Mouse (Mus musculus) spleen, adult 2 months (tissue): ENCODE measurements around the gene Fam118b.
A peak's percentile ranks its signal among the peaks of the same experiment; 100 is the strongest.

ENCODE experiments used
- CTCF ChIP-seq: fragments of 200-500 bp; IDR thresholded peaks from 2 replicates; pipeline ENCODE4 v1.5.1; 2011; ENCODE audit warnings: mild to moderate bottlenecking, inconsistent platforms; ENCODE audit not compliant: insufficient read depth, insufficient read length, insufficient replicate concordance; ENCODE audit errors: extremely low read depth
- POLR2A ChIP-seq: fragments of 200-500 bp; IDR thresholded peaks from 2 replicates; pipeline ENCODE4 v1.6.1; 2011; ENCODE audit warnings: low read depth, low read length, inconsistent platforms

DNA sequence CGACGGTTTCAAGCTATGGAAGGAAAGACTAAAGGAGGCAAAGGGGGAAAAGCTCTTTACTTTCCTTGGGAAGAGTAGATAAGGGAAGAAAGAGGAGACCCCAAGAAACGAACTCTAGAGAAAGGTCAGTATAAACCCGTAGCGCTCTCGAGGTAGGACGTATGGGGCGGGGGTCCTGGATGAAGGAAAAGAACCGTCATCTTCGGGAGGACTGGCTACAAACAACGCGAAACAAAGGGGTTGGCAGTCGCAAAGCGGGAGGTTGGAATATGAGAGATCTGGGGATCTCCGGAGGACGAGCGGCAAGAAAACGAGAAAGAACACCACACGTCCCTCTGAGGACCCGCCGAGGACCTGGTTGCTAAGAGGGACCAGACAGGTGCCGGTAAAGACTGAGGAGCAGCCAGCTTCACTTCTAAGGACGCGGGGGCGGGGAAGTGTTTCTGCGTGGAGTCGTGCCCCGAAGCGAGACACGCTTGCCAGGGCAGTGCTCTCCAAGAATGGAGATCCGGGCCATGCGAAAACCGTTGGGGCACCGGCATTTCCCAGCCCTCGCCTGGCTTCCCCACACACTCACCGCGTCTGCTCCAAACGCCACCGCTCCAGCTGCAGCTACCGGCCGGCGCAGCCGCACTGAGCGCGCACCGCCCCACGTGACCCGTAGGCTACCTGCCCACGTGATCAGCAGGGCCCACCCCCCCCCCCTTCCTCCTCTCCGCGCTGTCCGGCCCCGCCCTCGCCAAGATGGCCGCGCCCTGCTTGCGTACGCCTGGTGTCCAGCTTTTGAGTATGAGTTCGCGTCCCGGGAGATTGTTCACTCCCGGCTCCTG, at the start of gene Fam118b, which contains the start of gene Rpusd4:
- TF ChIP-seq CTCF (no peak), POLR2A (peak; percentile 83)
